Mouse (Mus musculus): ENCODE measurements around the gene Ifit3. TPM values are rescaled to one million over a fixed set of nuclear protein-coding genes. Genes with fewer than 3 reads are reported as not detected.
"Not testable (repeated sequence)": the region's sequence is repeated elsewhere in the genome, so short reads cannot be mapped to it uniquely, and the experiment has no call there.

The Ifit3 gene
- polyA plus RNA-seq, 1 experiment from 2014 or later = 0.62 TPM

DNA sequence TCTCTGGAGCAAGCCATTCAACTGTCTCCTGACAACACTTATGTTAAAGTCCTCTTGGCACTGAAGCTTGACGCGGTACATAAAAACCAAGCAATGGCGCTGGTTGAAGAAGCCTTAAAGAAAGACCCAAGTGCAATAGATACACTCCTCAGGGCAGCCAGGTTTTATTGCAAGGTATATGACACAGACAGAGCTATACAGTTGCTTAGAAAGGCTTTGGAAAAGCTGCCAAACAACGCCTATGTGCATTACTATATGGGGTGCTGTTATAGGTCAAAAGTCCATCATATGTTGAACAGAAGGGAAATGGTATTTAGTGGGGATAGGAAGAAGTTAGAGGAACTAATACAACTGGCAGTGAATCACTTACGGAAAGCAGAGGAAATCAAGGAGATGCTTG lies 9.7 kb upstream of the Ifit3 start:
- Histone ChIP-seq H3K9me3 (ENCODE audit: control insufficient read depth, low read length) (no peaks in the 10 kb centered on the region), H3K27me3 (replicated peaks; ENCODE audit: control insufficient read depth, insufficient read depth, low read length) (no peaks in the 10 kb centered on the region), H3K27ac (ENCODE audit: low read depth, low read length) (no peak overlapping the region), H3K4me2 (no peak overlapping the region), H3K36me3 (ENCODE audit: control insufficient read depth, insufficient read depth, low read length) (no peaks in the 10 kb centered on the region), H3K9ac (ENCODE audit: low read depth, low read length) (no peak overlapping the region), H3K4me1 (replicated peaks; ENCODE audit: control insufficient read depth, insufficient read depth, low read length) (no peaks in the 10 kb centered on the region), H3K4me3 (ENCODE audit: low read depth, low read length) (no peak overlapping the region)
- WGBS = 90% methylated on average over 5 of the region's 5 CpGs
- no peak for DNase-seq (ENCODE audit: low spot score)
- no peak for ATAC-seq (replicated peaks; ENCODE audit: low FRiP score)

DNA sequence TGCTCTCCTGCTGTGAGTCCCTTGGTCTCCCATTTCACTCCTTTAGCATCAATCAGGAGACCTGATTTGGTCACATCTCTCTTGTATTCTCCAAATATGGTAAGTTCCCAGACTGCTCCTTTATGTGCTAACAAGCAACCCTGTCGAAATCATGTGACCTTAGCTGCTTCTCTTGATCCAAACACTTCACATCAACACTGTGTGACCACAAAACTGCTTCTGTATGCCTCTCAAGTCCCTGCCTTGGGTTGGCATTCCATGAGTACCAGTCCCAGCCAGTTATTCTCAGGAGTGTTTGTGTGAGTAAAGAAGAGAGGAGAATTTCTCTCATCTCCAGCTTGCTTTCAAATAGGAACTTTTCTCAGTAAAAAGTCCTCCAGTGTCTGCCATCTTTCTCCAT lies 6.2 kb upstream of the Ifit3 start:
- DNase-seq (ENCODE audit: low spot score) (no peak), ATAC-seq (replicated peaks; ENCODE audit: low FRiP score) (no peak)
- no peak overlapping the region for H3K27ac ChIP-seq (ENCODE audit: low read depth, low read length)
- H3K9ac ChIP-seq (ENCODE audit: low read depth, low read length) = no peak overlapping the region
- no peak overlapping the region for H3K4me2 ChIP-seq
- no peaks in the 10 kb centered on the region for H3K4me1 ChIP-seq (replicated peaks; ENCODE audit: control insufficient read depth, insufficient read depth, low read length)
- H3K9me3 ChIP-seq (ENCODE audit: control insufficient read depth, low read length) = no peaks in the 10 kb centered on the region
- 72% methylated on average over 1 of the region's 1 CpGs for WGBS
- H3K4me3 ChIP-seq (ENCODE audit: low read depth, low read length) = no peak overlapping the region
- H3K27me3 ChIP-seq (replicated peaks; ENCODE audit: control insufficient read depth, insufficient read depth, low read length) = no peaks in the 10 kb centered on the region
- no peaks in the 10 kb centered on the region for H3K36me3 ChIP-seq (ENCODE audit: control insufficient read depth, insufficient read depth, low read length)

DNA sequence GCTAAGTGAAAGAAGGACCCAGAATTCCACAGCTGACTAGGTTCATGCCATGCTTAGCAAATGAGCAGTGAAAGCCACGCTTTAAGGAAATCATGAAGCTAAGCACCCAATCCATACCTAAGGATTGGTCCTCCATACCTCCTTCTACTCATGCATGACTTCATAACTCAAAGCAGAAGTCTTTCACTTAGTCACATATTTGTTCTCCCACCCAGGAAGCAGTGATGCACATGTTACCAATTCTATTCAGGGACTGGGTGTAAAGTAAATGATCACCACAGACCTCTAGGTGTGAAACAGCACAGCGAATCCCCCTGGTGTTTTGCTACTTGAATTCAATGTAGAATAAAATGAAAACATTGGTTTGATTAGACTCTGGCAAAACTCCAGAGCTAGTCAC lies 635 bp upstream of the Ifit3 start:
- ATAC-seq (replicated peaks; ENCODE audit: low FRiP score); H3K4me3 ChIP-seq (ENCODE audit: low read depth, low read length); H3K27ac ChIP-seq (ENCODE audit: low read depth, low read length); H3K4me2 ChIP-seq; H3K9ac ChIP-seq (ENCODE audit: low read depth, low read length); H3K27me3 ChIP-seq (replicated peaks; ENCODE audit: control insufficient read depth, insufficient read depth, low read length); H3K36me3 ChIP-seq (ENCODE audit: control insufficient read depth, insufficient read depth, low read length); DNase-seq (ENCODE audit: low spot score); H3K9me3 ChIP-seq (ENCODE audit: control insufficient read depth, low read length); H3K4me1 ChIP-seq (replicated peaks; ENCODE audit: control insufficient read depth, insufficient read depth, low read length): not testable (repeated sequence)
- 85% methylated on average over 2 of the region's 2 CpGs for WGBS

DNA sequence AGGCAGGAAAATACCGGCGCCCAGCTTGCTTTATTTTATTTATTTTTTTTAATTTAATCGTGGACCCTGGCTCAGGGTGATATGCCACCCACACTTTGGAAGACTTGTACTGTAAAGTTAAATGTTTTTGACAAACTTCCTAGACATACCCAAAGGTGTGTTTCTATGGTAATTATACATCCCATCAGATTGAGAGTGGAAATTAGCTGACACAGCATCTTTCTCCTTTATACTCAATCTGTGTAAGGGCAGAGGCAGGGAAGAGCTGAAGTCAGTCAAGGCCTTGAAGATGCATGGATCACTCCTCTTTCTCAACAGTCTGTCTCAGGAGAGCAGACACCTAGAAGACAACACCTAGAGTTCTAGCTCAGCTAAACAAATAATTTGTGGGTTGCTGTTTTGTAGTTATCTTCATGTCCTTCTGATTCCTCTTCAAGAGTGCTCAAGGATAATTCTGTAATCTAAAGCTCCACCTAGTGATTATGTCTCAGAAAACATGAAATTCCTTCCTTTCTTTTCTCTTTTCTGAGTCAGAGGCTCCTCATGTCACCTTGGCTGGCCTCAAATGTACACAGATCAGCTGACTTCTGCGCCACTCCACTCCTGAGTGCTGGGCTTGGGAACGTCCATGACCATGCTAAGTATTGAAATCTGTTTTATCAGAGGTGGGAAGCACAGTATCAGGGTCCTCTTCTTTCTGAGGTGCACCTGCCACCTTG lies 2.6 kb downstream of the Ifit3 start:
- not testable (repeated sequence) for DNase-seq (ENCODE audit: low spot score); H3K36me3 ChIP-seq (ENCODE audit: control insufficient read depth, insufficient read depth, low read length); H3K4me2 ChIP-seq; ATAC-seq (replicated peaks; ENCODE audit: low FRiP score); H3K4me1 ChIP-seq (replicated peaks; ENCODE audit: control insufficient read depth, insufficient read depth, low read length); H3K27ac ChIP-seq (ENCODE audit: low read depth, low read length); H3K9me3 ChIP-seq (ENCODE audit: control insufficient read depth, low read length); H3K4me3 ChIP-seq (ENCODE audit: low read depth, low read length); H3K9ac ChIP-seq (ENCODE audit: low read depth, low read length); H3K27me3 ChIP-seq (replicated peaks; ENCODE audit: control insufficient read depth, insufficient read depth, low read length)
- WGBS = 71% methylated on average over 5 of the region's 5 CpGs

DNA sequence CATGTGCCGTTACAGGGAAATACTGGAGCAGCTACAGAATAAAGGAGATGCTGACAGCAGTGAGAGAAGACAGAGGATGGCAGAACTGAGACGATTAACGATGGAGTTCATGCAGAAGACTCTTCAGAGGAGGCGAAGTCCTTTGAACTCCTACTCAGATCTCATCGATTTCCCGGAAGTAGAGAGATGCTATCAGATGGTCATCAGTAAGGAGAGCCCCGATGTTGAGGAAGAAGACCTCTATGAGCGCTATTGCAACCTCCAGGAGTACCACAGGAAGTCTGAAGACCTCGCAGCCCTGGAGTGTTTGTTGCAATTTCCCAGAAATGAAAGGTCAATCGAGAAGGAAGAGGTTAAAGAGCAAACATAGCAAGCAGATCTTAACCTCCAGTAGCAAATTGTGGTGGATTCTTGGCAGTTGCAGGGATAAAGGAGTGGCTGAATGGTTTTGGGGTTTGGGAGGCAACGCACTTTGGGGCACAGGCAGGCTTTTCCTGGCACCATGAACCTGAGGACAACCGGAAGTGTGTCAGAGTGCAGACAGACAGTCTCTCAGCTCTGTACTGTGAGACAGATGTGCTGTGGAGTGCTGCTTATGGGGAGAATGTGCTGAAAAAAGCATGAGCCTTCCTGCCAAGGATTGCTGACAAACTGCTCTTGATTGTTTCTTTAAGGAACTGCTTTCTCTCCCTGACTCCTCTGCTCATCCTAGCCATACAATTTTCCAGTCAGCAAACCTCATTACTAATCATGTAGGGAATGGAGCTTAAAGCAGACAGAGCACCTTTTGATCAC lies 4.8 kb downstream of the Ifit3 start:
- H3K9ac ChIP-seq (ENCODE audit: low read depth, low read length); H3K4me2 ChIP-seq; H3K4me1 ChIP-seq (replicated peaks; ENCODE audit: control insufficient read depth, insufficient read depth, low read length); H3K9me3 ChIP-seq (ENCODE audit: control insufficient read depth, low read length); H3K4me3 ChIP-seq (ENCODE audit: low read depth, low read length); ATAC-seq (replicated peaks; ENCODE audit: low FRiP score); H3K27me3 ChIP-seq (replicated peaks; ENCODE audit: control insufficient read depth, insufficient read depth, low read length); H3K27ac ChIP-seq (ENCODE audit: low read depth, low read length); DNase-seq (ENCODE audit: low spot score); H3K36me3 ChIP-seq (ENCODE audit: control insufficient read depth, insufficient read depth, low read length): not testable (repeated sequence)
- 67% methylated on average over 6 of the region's 12 CpGs for WGBS

DNA sequence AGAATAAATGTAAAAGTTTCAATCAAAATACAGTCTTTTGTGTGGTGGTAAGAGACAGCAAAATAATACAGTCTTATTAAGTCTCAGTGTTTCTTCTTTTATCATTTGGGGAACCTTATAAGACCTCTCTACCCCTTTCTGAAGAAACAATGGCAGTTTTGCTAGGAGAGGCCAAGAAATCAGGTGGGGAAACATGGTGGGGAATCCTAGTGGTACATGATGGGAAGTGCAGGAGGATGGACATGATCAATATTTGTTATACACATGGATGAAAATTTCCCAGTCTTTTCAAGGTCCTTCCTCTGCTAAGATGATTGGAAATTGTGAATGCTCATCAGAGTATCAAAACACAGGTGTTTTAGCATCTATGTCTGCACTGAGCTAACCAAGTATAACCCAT lies 5.6 kb downstream of the Ifit3 start:
- H3K27ac ChIP-seq (ENCODE audit: low read depth, low read length) = no peak overlapping the region
- ATAC-seq (replicated peaks; ENCODE audit: low FRiP score) (no peak), DNase-seq (ENCODE audit: low spot score) (no peak)
- H3K4me2 ChIP-seq = no peak overlapping the region
- H3K9me3 ChIP-seq (ENCODE audit: control insufficient read depth, low read length) = no peaks in the 10 kb centered on the region
- no peaks in the 10 kb centered on the region for H3K27me3 ChIP-seq (replicated peaks; ENCODE audit: control insufficient read depth, insufficient read depth, low read length)
- no peak overlapping the region for H3K9ac ChIP-seq (ENCODE audit: low read depth, low read length)
- no peaks in the 10 kb centered on the region for H3K4me1 ChIP-seq (replicated peaks; ENCODE audit: control insufficient read depth, insufficient read depth, low read length)
- no peaks in the 10 kb centered on the region for H3K36me3 ChIP-seq (ENCODE audit: control insufficient read depth, insufficient read depth, low read length)
- no peak overlapping the region for H3K4me3 ChIP-seq (ENCODE audit: low read depth, low read length)

DNA sequence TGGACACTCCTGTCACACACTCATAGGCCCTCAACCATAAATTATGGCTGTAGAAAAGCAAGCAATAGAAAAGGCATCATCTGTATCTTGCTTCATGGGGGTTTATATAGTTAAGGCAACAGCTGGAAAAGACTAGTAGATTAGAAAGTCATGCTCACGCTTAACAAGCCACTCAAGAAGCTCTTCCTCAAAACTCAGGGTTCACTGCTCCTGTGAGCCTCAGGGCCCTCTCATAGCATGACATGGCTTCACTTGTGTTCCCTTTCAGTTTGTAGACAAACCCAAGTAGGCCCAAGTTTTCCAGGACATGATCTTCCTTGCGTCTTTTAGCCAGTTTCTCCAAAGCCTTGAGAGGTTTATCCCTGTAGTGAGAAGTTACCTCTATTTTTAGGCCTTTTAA lies 10.1 kb downstream of the Ifit3 start:
- Histone ChIP-seq H3K36me3 (ENCODE audit: control insufficient read depth, insufficient read depth, low read length) (no peaks in the 10 kb centered on the region), H3K9me3 (ENCODE audit: control insufficient read depth, low read length) (no peaks in the 10 kb centered on the region), H3K4me3 (ENCODE audit: low read depth, low read length) (no peak overlapping the region), H3K4me1 (replicated peaks; ENCODE audit: control insufficient read depth, insufficient read depth, low read length) (no peaks in the 10 kb centered on the region), H3K4me2 (no peak overlapping the region), H3K9ac (ENCODE audit: low read depth, low read length) (no peak overlapping the region), H3K27me3 (replicated peaks; ENCODE audit: control insufficient read depth, insufficient read depth, low read length) (no peaks in the 10 kb centered on the region), H3K27ac (ENCODE audit: low read depth, low read length) (no peak overlapping the region)
- WGBS = 82% methylated on average over 2 of the region's 2 CpGs
- ATAC-seq (replicated peaks; ENCODE audit: low FRiP score) (no peak), DNase-seq (ENCODE audit: low spot score) (no peak)

DNA sequence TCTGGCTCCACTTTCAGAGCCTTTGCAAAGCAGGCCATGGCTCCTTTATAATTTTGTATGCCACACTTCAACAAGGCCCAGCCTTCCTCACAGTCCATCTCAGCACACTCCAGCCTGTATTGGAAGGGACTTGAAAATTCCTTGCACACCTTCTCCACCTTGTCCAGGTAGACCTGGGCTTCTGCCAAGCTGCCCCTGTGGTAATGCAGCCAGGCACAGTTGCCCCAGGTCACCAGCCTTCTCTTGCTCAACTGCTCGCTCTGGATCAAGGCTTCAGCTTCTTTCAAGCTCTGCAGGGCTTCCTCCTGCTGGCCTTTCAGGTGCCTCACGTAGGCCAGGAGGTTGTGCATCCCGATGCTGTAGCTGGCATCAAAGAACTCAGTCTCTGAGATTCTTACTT lies 11.2 kb downstream of the Ifit3 start:
- WGBS = 69% methylated on average over 3 of the region's 3 CpGs
- H3K4me3 ChIP-seq (ENCODE audit: low read depth, low read length); H3K4me2 ChIP-seq; DNase-seq (ENCODE audit: low spot score); ATAC-seq (replicated peaks; ENCODE audit: low FRiP score); H3K36me3 ChIP-seq (ENCODE audit: control insufficient read depth, insufficient read depth, low read length); H3K27me3 ChIP-seq (replicated peaks; ENCODE audit: control insufficient read depth, insufficient read depth, low read length); H3K9me3 ChIP-seq (ENCODE audit: control insufficient read depth, low read length); H3K9ac ChIP-seq (ENCODE audit: low read depth, low read length); H3K27ac ChIP-seq (ENCODE audit: low read depth, low read length); H3K4me1 ChIP-seq (replicated peaks; ENCODE audit: control insufficient read depth, insufficient read depth, low read length): not testable (repeated sequence)

DNA sequence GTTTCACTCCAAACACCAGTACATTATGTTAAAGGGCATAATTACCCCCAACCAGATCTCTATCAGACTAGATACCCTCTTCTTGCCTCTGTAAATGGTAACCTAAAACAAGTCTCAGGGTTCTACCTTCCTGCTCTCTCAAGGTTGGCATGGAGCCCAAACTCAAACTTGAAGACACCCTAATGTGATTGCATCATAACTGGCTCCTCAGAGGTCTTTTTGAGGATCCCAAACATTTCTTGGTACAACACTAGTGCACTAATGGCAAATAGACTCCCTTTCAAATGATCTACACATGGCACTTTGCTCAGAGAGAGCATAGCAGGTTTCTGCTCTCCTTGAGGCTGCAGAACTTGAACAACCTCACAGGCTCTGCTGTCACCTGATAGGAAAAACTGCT lies 13.5 kb downstream of the Ifit3 start:
- no peaks in the 10 kb centered on the region for H3K36me3 ChIP-seq (ENCODE audit: control insufficient read depth, insufficient read depth, low read length)
- H3K4me3 ChIP-seq (ENCODE audit: low read depth, low read length) = no peak overlapping the region
- no peak overlapping the region for H3K27ac ChIP-seq (ENCODE audit: low read depth, low read length)
- H3K9ac ChIP-seq (ENCODE audit: low read depth, low read length) = no peak overlapping the region
- no peak overlapping the region for H3K4me2 ChIP-seq
- no peaks in the 10 kb centered on the region for H3K9me3 ChIP-seq (ENCODE audit: control insufficient read depth, low read length)
- no peak for DNase-seq (ENCODE audit: low spot score)
- no peak for ATAC-seq (replicated peaks; ENCODE audit: low FRiP score)
- no peaks in the 10 kb centered on the region for H3K27me3 ChIP-seq (replicated peaks; ENCODE audit: control insufficient read depth, insufficient read depth, low read length)
- no peaks in the 10 kb centered on the region for H3K4me1 ChIP-seq (replicated peaks; ENCODE audit: control insufficient read depth, insufficient read depth, low read length)
